In the genomic region with DNA sequence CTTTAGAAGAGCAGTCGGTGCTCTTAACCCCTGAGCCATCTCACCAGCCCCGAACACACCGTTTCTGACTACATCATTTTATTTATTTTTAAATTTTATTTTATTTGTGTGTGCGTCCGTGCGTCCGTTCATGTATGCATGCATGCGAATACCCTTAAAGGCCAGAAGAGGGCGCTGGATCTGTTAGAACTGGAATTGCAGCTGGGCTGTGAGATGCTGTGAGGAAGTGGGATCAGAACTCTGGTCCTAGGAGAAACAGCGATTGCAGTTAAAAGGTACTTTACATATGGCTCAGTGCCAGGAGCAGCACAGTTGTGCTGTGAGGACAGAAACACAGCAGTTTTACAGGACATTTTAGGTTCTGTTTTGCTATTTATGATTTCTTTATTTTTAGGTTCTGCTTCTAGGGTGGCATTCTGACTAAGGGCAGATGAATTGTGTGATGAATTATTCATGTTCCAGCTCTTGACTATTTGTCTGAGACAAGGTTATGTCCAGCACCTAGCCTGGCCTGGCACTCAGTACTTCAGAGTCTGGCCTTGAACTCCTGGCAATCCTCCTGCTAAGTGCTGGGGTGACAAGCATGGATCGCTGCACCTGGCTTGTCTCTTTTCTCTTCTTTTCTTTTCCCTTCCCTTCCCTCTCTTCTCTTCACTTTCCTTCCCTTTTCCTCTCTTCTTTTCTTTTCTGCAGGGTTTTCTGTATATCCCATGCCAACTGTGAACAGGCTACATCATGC, we compare ENCODE assay signal across 13 mouse cellular contexts.
A peak's percentile ranks its signal among the peaks of the same experiment; 100 is the strongest.
DNase-seq lines count a peak whose midpoint lies in the region; ATAC-seq and TF ChIP-seq lines count a peak whose summit lies in the region.
"Had no signal": no experiment of that assay in that cellular context is flagged by ENCODE, and none has a peak within 500 bp of the region (broad histone marks: within the 10 kb centered on the region; RNA-seq: fewer than 3 reads in every experiment).

No protein-coding gene starts in this region.

- peak; percentile 17; the same call in 1 of the 2 replicates for TF ChIP-seq RAD21 in CH12.LX (IDR thresholded peaks at IDR 0.05; ENCODE audit: low read depth, low read length)

- no peaks in the 10 kb centered on the region for H3K79me2 ChIP-seq in CH12.LX (replicated peaks; ENCODE audit: control insufficient read depth, extremely low read depth, insufficient read depth, poor library complexity, severe bottlenecking)

- 0 out of 2 replicates have a peak, but pooled peaks have one; percentile 16 for TF ChIP-seq CTCF in kidney, adult 2 months (conservative IDR thresholded peaks at IDR 0.05; ENCODE audit: insufficient read depth, insufficient read length, low read depth, low read length)
- peak in 1 of 2 experiments; percentile 42; a peak in 2 of 4 replicates for TF ChIP-seq CTCF in CH12.LX (conservative IDR thresholded peaks at IDR 0.05 in 1 of 2, IDR thresholded peaks at IDR 0.05 in 1 of 2; ENCODE audit: low read depth in 2 of 2, low read length in 2 of 2)

- TF ChIP-seq EP300 in CH12.LX (IDR thresholded peaks at IDR 0.05; ENCODE audit: low read length): no peak

- dilution Hi-C loops in CH12.LX (cut with MboI; ENCODE audit: extremely low pct_ligation_motif_present, extremely low pct_unique_long_range_greater_than_20kb, low sequenced_read_pairs): no loop called here

- no peaks in the 10 kb centered on the region for H3K9me3 ChIP-seq in CH12.LX (replicated peaks; ENCODE audit: low read length)
- H3K9me3 ChIP-seq: embryonic facial prominence, embryonic 12.5 days; forebrain, embryonic 15.5 days; liver, embryonic 13.5 days had no signal

- no peak overlapping the region for H3K4me3 ChIP-seq in kidney, adult 2 months (ENCODE audit: insufficient read depth, low read depth, low read length)
- no peak overlapping the region for H3K4me3 ChIP-seq in CH12.LX (replicated peaks in 1 of 3; ENCODE audit: low read depth in 2 of 3, low read length in 2 of 3, poor library complexity in 1 of 3)
- H3K4me3 ChIP-seq: embryonic facial prominence, embryonic 12.5 days; forebrain, embryonic 15.5 days; liver, embryonic 13.5 days had no signal

- no peak overlapping the region for H3K9ac ChIP-seq in CH12.LX (ENCODE audit: insufficient read depth, low read depth)
- H3K9ac ChIP-seq: embryonic facial prominence, embryonic 12.5 days; forebrain, embryonic 15.5 days; liver, embryonic 13.5 days had no signal

- H3K36me3 ChIP-seq in kidney, adult 2 months (ENCODE audit: control insufficient read depth, insufficient read depth, low read length): no peaks in the 10 kb centered on the region
- H3K36me3 ChIP-seq in CH12.LX (replicated peaks in 1 of 2; ENCODE audit: control insufficient read depth in 1 of 2, insufficient read depth in 1 of 2, low read length in 1 of 2): no peaks in the 10 kb centered on the region
- H3K36me3 ChIP-seq: embryonic facial prominence, embryonic 12.5 days; forebrain, embryonic 15.5 days; liver, embryonic 13.5 days had no signal

- no peak overlapping the region for H3K27ac ChIP-seq in kidney, adult 2 months (ENCODE audit: insufficient read depth, low read depth, low read length)
- H3K27ac ChIP-seq in CH12.LX (ENCODE audit: insufficient read depth, low read depth): no peak overlapping the region
- H3K27ac ChIP-seq: embryonic facial prominence, embryonic 12.5 days; liver, embryonic 13.5 days had no signal

- TF ChIP-seq POLR2A in kidney, adult 2 months (IDR thresholded peaks at IDR 0.05; ENCODE audit: low read depth, low read length): no peak
- TF ChIP-seq POLR2A in CH12.LX (IDR thresholded peaks at IDR 0.05; ENCODE audit: low read depth, low read length): no peak

- in situ Hi-C loops in CH12.LX (cut with MboI; ENCODE audit: low pct_ligation_motif_present, low pct_unique_long_range_greater_than_20kb, low sequenced_read_pairs): no loop called here

- no peak overlapping the region for H3K4me2 ChIP-seq in CH12.LX (ENCODE audit: insufficient read depth, low read depth, poor library complexity, severe bottlenecking)
- H3K4me2 ChIP-seq: embryonic facial prominence, embryonic 12.5 days; forebrain, embryonic 15.5 days; liver, embryonic 13.5 days had no signal

- no peak for ATAC-seq in CD4-positive, CD25-positive, alpha-beta regulatory T cell, adult 4 months
- ATAC-seq: forebrain, embryonic 15.5 days had no signal

- WGBS in kidney, adult 2 months: 84% methylated on average over 11 of the region's 11 CpGs

- H3K4me1 ChIP-seq in kidney, adult 2 months (ENCODE audit: control insufficient read depth, insufficient read depth, low read length): no peaks in the 10 kb centered on the region
- H3K4me1 ChIP-seq in CH12.LX (ENCODE audit: control insufficient read depth in 1 of 2, insufficient read depth in 2 of 2): no peaks in the 10 kb centered on the region

- DNase-seq in CD4-positive, CD25-positive, alpha-beta regulatory T cell, adult 2 months (ENCODE audit: low read depth, low spot score): peak; percentile 24
- DNase-seq in kidney, adult 2 months: no peak
- DNase-seq in kidney, postnatal 36 days: no peak
- peak; percentile 28 for DNase-seq in CH12.LX (ENCODE audit: extremely low read depth)
- peak; percentile 48 for DNase-seq in adrenal gland, postnatal 25 days
- DNase-seq in layer of hippocampus, postnatal 36 days: no peak
- DNase-seq in cerebellum, postnatal 36 days: no peak
- DNase-seq: cerebellum, adult 8-10 months; kidney, adult 9 months; liver, embryonic 13.5 days had no signal

- H3K27me3 ChIP-seq in kidney, adult 2 months (replicated peaks; ENCODE audit: control insufficient read depth, insufficient read depth, low read length): no peaks in the 10 kb centered on the region
- H3K27me3 ChIP-seq in CH12.LX (replicated peaks): no peaks in the 10 kb centered on the region
- H3K27me3 ChIP-seq: embryonic facial prominence, embryonic 12.5 days; forebrain, embryonic 15.5 days; liver, embryonic 13.5 days had no signal

TF ChIP-seq in CH12.LX, 34 proteins besides CTCF, POLR2A, EP300 and RAD21:
- no peak for TF ChIP-seq HCFC1 (IDR thresholded peaks at IDR 0.05; ENCODE audit: low read depth, low read length)
- TF ChIP-seq SMC3 (IDR thresholded peaks at IDR 0.05; ENCODE audit: low read depth, low read length): peak; percentile 17; the same call in 1 of the 2 replicates

Comparison
In these comparisons a context has a peak if more than half of its experiments do, and no peak if none do; other contexts are left out.
1. DNase-seq: peak in CD4-positive, CD25-positive, alpha-beta regulatory T cell, adult 2 months (single experiment), CH12.LX (single experiment) and adrenal gland, postnatal 25 days (single experiment); none in kidney, adult 2 months (single experiment), kidney, postnatal 36 days (0 of 2), layer of hippocampus, postnatal 36 days (0 of 2) and cerebellum, postnatal 36 days (0 of 2).